Mouse (Mus musculus): Measurements from ENCODE around the gene Nhs.

- TF ChIP-seq CTCF (IDR thresholded peaks at IDR 0.05; ENCODE audit: low read depth) (no peak), EP300 (IDR thresholded peaks at IDR 0.05; ENCODE audit: low read depth) (no peak)
Observed at GRCm38 (mm10) chrX:161972723-161973122, 186.8 kb downstream of the Nhs start.
